Mouse (Mus musculus): Measurements from ENCODE around the gene Serinc3.
"Not testable (repeated sequence)": the region's sequence is repeated elsewhere in the genome, so short reads cannot be mapped to it uniquely, and the experiment has no call there.

Gene Serinc3

DNA sequence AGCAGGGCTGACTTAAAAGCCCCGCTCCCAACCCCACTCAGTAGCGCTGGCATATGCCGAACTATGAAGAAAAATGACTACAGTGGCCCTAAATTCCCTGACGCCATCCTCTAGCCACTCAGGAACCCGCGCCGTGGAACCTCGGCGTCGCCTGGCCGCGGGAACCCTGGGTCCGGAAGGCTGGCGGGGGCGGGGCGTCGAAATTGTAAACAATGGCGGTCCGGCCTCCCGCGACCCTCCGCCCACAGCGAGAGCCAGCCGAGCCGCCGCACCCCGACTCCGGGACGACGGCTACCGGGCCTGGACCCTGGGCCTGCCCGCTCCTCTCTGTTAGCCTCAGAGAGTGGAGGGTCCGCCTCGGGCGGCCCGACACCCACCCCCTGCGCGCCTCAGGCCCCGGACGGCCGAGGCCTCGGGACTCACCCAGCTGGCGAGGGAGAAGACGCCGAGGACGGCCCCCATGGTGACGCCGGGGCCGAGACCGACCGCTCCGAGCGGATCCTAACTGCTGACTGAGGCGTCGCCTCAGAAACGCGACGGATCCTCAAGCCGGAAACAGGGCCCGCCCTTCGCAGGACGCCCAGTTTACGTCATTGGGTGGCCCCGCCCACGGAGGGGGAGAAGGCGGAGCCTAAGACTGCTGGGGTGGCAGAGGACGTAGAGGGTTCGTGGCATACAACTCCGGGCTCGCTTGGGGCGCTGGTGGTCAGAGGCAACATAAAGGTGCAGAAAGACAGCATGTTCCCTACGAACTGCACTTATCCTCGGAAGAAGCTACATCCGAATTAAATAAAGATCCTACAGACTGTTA, at the start of gene Serinc3:
Gene Serinc3, minus strand, starts transcription at position 557 of the 811 bp plus-strand sequence.
- peak; percentile 99 for DNase-seq (ENCODE audit: low read depth)

DNA sequence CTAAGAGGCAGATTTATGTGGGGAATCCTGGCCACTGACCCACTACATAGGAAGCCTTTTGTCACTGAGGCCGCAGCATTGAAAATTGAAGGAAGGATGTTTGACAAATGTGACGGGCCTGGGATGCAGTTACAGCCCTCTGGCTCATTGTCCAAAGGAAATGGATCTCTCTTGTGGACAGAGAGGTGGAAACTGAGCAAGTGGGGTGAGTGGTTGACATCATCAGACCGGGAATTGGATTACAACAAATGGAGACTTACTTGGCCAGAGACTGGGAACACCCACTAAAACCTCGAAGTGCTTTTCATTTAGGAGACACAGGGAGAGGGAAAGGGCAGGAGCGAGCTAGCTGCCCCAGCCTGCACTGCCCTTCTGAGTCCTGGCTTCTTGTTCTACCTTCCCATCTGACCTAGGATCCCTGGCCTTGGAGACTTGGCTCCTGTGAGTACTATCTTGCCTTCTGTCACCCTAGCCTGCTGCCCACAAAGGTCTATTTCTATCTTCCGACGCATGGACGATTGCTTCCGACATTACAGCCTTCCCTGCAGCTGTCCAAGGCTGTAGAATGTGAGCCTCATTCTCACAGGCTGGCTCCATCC, 48.9 kb upstream of the Serinc3 start:
- no peak for DNase-seq (ENCODE audit: low read depth)

- DNase-seq (ENCODE audit: low read depth), result no peak
Observed at GRCm38 (mm10) chr2:163692873-163693612, 48.1 kb upstream of the Serinc3 start.

- DNase-seq (ENCODE audit: low read depth), result no peak
Observed at GRCm38 (mm10) chr2:163691846-163692605, 47.1 kb upstream of the Serinc3 start.

DNA sequence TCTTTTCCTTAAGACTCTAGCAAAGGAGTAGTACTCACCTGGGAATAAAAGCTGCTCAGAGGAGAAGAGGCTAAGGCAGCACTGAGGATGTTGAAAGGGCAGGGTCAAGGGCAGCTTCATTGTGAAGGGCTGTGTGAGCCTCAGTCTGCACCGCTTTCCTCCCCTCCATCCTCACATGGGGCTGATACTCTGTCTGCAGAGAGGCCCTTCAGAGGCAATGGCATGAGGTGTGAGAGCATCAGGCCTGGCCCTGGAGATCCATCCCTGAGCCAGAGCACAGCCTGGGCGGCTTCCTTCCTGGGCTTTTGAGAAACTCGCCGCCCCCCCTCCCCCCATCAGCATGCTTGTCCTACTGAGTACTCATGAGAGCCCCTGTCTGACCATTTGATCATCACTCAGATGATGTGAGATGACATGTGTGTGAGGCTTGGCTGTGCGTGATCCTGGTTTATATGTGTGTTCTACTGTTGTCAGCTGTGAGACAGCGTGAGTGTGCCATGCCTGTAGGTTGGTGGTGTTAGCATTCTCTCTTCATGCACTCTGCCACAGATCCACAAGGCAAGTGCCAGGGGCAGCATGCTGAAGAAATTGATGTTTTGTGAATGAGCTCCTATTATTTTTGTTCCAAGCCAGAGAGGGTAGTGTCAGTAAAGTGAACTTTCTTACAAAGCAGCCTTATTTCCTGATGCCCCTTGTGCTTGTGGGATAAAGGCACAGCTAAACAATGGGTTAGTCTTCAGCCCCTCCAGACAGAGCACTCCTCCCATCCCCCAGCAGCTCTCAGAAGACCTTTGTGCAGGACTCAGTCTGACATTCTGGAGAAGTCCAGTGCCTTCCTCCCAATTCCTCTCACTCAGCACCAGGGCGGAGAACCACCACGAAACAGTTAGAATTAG, 45.7 kb upstream of the Serinc3 start:
- DNase-seq (ENCODE audit: low read depth), result no peak

DNA sequence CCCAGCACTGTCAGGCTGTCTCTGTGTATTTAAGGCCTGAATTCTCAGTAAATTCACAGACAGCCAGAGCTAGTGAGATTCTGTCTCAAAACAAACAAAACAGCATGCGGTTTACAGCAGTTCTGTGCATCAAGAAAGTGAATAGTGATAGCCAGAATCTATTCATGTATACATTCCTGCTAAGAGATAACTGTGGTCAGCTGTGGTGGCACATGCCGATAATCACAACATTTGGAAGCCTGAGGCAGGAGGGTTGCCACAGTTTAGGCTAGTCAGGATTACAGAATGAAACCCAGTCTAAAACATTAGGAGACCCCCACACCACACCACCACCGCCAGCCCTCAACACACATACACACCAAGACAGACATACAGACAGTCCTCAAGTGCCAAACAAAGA, 44.8 kb upstream of the Serinc3 start:
- no peak for DNase-seq (ENCODE audit: low read depth)

DNA sequence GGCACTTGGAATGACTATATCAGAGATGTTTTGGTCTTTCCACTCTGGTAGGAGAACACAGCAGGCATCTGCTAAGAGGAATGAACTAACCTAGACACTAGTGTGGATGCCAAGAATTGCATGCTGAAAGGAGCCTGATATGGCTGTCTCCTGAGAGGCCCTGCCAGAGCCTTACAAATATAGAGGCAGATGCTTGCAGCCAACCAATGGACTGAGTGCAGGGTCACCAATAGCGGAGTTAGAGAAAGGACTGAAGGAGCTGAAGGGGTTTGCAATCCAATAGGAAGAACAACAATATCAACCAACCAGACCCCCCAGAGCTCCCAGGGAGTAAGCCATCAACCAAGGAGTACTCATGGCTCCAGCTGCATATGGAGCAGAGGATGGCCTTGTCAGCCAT, 43.4 kb upstream of the Serinc3 start:
- DNase-seq (ENCODE audit: low read depth), result not testable (repeated sequence)

DNA sequence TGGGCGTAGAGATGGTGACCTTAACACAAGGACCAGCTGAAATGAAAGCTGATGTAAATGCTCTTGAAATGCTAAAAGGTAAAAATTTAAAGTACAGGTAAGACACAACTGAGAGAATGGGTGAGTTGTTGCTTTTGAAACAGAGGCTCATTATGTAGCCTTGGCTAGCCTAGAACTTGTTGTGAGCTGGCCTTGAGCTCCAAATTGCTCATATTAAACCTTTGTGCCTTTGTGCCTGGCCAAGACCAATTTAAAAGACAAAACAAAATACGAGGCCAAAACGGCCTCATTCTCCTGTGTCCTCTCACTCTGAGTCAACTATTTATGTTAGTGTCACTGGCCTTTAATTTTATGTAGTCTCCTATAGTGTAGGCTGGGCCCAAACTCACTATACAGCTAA, 42.0 kb upstream of the Serinc3 start:
- no peak for DNase-seq (ENCODE audit: low read depth)

DNA sequence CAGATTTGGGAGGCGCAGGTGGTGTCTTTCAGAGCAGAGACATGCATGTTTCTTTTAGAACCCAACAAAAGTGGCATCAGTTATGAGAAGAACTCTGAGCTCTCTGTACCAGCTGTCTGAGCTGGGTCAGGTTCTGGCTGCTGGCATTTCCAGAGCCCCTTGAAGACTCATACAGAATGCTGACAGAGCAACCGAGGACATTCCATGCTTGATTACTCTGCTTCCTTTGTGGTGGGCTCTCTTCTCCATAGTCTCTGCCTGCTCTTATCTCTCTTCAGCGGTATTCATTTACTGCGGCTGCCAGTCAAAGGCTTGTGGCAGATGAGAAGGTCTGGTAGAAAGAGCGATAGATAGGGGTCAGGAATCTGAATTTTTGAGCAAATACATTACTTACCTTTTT, 41.3 kb upstream of the Serinc3 start:
- no peak for DNase-seq (ENCODE audit: low read depth)

DNA sequence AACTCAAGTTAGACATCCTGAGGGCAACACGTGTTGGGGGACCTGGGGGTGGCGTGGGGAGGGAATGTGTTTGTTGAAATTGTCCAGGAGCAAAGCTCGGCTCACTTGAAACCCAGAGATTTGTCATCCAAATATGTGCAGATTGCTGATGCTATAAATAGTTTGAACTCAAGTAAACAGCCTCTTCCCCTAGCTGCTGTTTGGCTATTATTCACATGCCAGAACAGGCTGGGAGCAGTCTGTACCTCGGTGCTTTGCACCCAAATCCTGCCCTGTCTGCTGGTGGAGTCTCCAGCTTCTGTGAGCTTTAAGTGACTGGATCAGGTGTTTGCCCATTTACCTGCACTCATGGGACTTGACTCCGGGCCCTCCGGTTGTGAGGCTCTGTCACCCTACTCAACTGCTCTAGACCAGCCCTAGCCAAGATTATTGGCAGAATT, 40.9 kb upstream of the Serinc3 start:
- DNase-seq (ENCODE audit: low read depth), result no peak

DNA sequence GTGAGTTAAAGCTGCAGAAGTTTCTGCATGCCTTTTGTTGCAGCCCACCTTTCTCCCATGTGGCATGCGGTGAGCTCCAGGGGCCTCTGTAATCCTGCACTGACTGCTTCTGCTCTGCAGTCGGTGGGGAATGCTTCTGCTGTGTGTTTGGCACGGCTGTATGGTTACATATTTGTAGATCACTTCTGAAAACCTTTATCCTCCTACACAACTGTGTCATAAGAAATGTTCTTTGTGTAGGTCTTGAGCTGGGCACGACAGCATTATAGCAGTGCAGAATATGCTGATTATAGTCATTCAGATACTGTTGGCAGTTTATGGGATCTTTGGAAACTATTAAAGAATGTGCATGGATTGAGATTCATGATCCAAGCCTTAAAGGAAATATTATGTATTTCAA, 40.4 kb upstream of the Serinc3 start:
- no peak for DNase-seq (ENCODE audit: low read depth)

GRCm38 (mm10) chr2:163682344-163682743, 37.4 kb upstream of the Serinc3 start:
- no peak for DNase-seq (ENCODE audit: low read depth)

GRCm38 (mm10) chr2:163676745-163677144, 31.8 kb upstream of the Serinc3 start:
- DNase-seq (ENCODE audit: low read depth), result no peak

DNA sequence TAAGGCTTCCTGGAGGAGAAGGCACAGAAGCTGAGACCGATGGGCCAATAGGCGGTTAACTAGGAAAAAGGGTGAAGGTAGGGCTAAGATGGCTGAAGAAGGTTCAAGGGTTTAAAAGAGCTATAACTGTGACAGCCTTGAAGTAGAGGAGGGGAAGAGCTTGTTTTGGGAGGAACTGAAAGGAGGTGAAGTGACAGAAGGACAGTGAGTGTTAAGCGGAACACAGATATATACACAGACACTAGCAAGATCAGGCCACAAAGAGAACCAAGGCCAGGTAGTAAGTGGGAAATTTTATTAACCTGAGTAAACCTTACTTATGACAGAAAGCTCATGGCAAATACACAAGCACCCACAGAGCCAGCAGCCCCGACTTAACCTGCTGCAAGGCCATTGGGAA, 31.4 kb upstream of the Serinc3 start:
- DNase-seq (ENCODE audit: low read depth), result no peak

DNA sequence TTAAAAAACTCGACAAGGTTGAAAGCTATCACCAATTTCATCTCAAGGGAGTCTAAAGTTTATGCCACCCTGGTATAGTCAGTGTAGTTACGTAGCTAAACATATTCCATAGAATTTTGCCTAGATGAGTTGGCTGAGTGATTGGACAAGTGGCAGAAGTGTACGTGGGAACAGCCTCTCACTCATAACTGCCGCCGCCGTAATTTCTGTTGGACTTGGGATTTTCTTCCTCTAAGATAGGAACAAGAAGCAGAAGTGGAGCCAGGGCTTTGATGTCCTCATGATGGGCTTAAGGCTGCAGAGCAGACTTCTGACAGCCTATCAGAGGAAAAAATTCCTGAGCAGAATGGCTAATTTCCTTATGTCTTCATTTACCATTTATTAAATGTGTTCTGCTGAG, 30.7 kb upstream of the Serinc3 start:
- no peak for DNase-seq (ENCODE audit: low read depth)

- no peak for DNase-seq (ENCODE audit: low read depth)
Observed at GRCm38 (mm10) chr2:163675144-163675619, 30.3 kb upstream of the Serinc3 start.

DNA sequence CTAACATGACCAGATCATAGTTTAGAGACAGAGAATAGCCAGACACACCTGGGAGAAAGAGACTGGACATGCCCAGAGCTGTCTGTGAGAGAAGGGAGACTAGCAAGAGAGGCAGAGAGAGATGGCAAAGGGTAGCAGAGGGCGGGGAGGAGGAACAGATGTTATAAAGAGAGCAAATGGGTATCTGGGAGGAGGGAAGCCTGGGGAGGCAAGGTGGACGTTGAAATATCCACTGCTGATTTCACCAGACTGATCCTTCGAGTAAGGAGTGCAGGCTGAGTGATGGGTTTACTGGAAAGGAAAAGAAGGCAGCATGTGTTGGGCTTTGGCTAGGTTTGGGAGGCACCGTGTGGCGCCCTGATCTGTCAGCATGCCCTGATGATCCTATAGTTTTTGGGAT, 29.5 kb upstream of the Serinc3 start:
- no peak for DNase-seq (ENCODE audit: low read depth)

DNA sequence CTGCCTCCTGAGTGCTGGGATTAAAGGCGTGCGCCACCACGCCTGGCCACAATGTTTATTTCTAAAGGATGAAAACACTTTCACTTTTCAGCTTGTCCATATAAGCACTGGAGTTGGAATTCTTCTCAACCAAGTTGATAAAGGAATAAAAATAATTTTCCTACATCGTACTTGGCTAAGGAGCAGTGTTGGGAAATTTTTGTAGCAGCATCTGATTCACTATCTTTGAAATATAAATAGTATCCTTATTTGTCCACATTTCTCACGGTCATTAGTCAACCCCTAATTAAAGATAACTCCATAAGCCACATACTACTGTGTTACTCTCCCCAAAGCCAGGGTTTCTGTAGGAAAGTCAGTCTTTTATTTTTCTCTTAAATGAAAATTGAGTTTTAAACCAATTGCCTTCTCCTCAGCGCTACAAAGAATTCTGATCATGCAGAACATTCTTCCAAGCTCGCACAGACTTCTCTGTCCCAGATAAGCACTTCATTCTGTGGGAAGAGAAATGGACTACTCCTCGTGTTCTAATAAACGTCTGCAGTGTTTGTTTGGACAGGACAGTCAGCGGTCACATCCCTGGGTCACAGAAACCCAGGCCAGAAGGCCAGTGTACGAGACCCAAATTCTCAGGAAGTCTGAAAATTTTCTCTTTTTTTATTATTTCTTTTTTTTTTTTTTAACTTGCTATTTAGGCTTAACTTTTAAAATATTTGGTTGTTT, 26.1 kb upstream of the Serinc3 start:
- no peak for DNase-seq (ENCODE audit: low read depth)

GRCm38 (mm10) chr2:163667045-163667444, 22.1 kb upstream of the Serinc3 start:
- DNase-seq (ENCODE audit: low read depth), result no peak

DNA sequence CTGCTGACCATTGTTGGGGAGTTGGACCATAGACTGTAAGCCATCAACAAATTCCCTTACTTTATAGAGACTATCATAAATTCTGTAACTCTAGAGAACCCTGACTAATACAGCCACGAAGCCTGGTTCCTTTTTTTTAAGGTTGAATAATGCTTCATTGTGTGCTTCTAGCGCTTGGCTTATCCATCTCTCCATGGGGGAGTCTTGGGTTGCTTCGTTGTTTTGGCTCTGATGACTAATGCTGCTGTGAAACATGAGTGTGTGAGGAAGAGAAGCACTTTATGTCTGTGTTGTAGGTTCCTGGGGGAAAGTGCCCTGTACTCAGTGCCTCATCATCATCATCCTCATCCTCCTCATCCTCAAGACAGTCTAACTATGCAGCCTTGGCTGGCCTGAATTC, 19.0 kb upstream of the Serinc3 start:
- no peak for DNase-seq (ENCODE audit: low read depth)

Data from induced T-regulatory cell, adult 2 months (primary cell).